Mouse (Mus musculus) lung, postnatal 0 days (tissue): ENCODE measurements at regions not wholly inside any gene's neighbourhood (a gene's known extent, or its start where the extent isn't known, plus 50 kb on each side); places are given as distances from the start of the nearest gene placed in this dataset.

Experiments
- ATAC-seq: fragments of 200-750 bp; cut with Nextera tagmentation; 2 replicates; pipeline ENCODE4 v1.8.0; 2017; ENCODE audit warnings: moderate library complexity
- DNase-seq: peaks from one replicate; pipeline ENCODE4 v3.0.0-alpha.2; 2016; ENCODE audit warnings: low spot score
- H3K27ac ChIP-seq: fragments of 300-500 bp; sonication (generic); 2 replicates; pipeline ENCODE4 v1.5.1; 2014; ENCODE audit warnings: antibody characterized with exemption, mild to moderate bottlenecking, low read length, mixed read lengths
- H3K27me3 ChIP-seq: fragments of 300-500 bp; sonication (generic); replicated peaks from 2 replicates; pipeline ENCODE4 v1.6.1; 2014; ENCODE audit warnings: low read length, mixed read lengths; ENCODE audit not compliant: insufficient read depth
- H3K36me3 ChIP-seq: fragments of 300-500 bp; sonication (generic); 2 replicates; pipeline ENCODE4 v1.6.1; 2014; ENCODE audit warnings: low read length, mixed read lengths; ENCODE audit not compliant: insufficient read depth
- H3K4me1 ChIP-seq: fragments of 300-500 bp; sonication (generic); 2 replicates; pipeline ENCODE4 v1.6.1; 2014; ENCODE audit warnings: antibody characterized with exemption, low read depth, low read length, mixed read lengths; ENCODE audit not compliant: insufficient read depth
- H3K4me2 ChIP-seq: fragments of 300-500 bp; sonication (generic); replicated peaks from 2 replicates; pipeline ENCODE4 v1.6.1; 2014; ENCODE audit warnings: low read depth, mild to moderate bottlenecking, low read length, moderate library complexity, mixed read lengths
- H3K4me3 ChIP-seq: fragments of 300-500 bp; sonication (generic); 2 replicates; pipeline ENCODE4 v1.5.1; 2014; ENCODE audit warnings: low read depth, low read length
- H3K9ac ChIP-seq: fragments of 300-500 bp; sonication (generic); replicated peaks from 2 replicates; pipeline ENCODE4 v1.6.1; 2014; ENCODE audit warnings: low read depth, mild to moderate bottlenecking
- H3K9me3 ChIP-seq: fragments of 300-500 bp; sonication (generic); 2 replicates; pipeline ENCODE4 v1.6.1; 2016; ENCODE audit warnings: low read length, mixed read lengths
- CTCF ChIP-seq: IDR thresholded peaks from 2 replicates; pipeline ENCODE4 v1.5.1; 2016; ENCODE audit warnings: antibody characterized with exemption, mild to moderate bottlenecking
- EP300 ChIP-seq: IDR thresholded peaks from 2 replicates; pipeline ENCODE4 v1.6.1; 2016; ENCODE audit warnings: antibody characterized with exemption, mild to moderate bottlenecking, control low read depth
- WGBS: fragments of 180-500 bp; shearing (Covaris S2); extraction: QIAGEN DNeasy Blood & Tissue Kit; methylation state at CpG from one replicate; pipeline ENCODE4 v1.1.7; 2014; 5-methylcytosine and 5-hydroxymethylcytosine counted together

GRCm38 (mm10) chr3:102335146-102335545 lies 130.7 kb upstream of the Vangl1 start:
- H3K9me3 ChIP-seq: no peaks in the 10 kb centered on the region
- H3K27me3 ChIP-seq: no peaks in the 10 kb centered on the region
- DNase-seq (peak; percentile 32), ATAC-seq (no peak)
- no peaks in the 10 kb centered on the region for H3K36me3 ChIP-seq
- no peak overlapping the region for H3K9ac ChIP-seq
- WGBS: 72% methylated on average over 3 of the region's 3 CpGs
- TF ChIP-seq EP300 (no peak), CTCF (peak; percentile 82)
- no peak overlapping the region for H3K27ac ChIP-seq
- no peak overlapping the region for H3K4me3 ChIP-seq
- H3K4me2 ChIP-seq: no peak overlapping the region
- H3K4me1 ChIP-seq: no peaks in the 10 kb centered on the region

- no peak overlapping the region for H3K4me2 ChIP-seq
- 54% methylated on average over 3 of the region's 3 CpGs for WGBS
- DNase-seq (no peak), ATAC-seq (no peak)
- H3K36me3 ChIP-seq: no peaks in the 10 kb centered on the region
- TF ChIP-seq EP300: no peak
- no peaks in the 10 kb centered on the region for H3K9me3 ChIP-seq
- no peak overlapping the region for H3K4me3 ChIP-seq
- H3K27ac ChIP-seq: no peak overlapping the region
- no peaks in the 10 kb centered on the region for H3K4me1 ChIP-seq
- H3K27me3 ChIP-seq: no peaks in the 10 kb centered on the region
- no peak overlapping the region for H3K9ac ChIP-seq
These were observed 127.7 kb upstream of the Vangl1 start for GRCm38 (mm10) chr3:102332221-102332620.

GRCm38 (mm10) chr3:102319331-102319730 lies 114.8 kb upstream of the Vangl1 start:
- ATAC-seq (no peak), DNase-seq (no peak)
- Histone ChIP-seq H3K4me2 (no peak overlapping the region), H3K27me3 (no peaks in the 10 kb centered on the region; the same call in 1 of the 2 replicates), H3K4me3 (no peak overlapping the region), H3K27ac (no peak overlapping the region), H3K36me3 (no peaks in the 10 kb centered on the region), H3K9me3 (no peaks in the 10 kb centered on the region), H3K9ac (no peak overlapping the region), H3K4me1 (no peaks in the 10 kb centered on the region)
- TF ChIP-seq EP300 (no peak), CTCF (no peak)
- 77% methylated on average over 3 of the region's 3 CpGs for WGBS

GRCm38 (mm10) chr3:102316151-102316550 lies 111.7 kb upstream of the Vangl1 start:
- DNase-seq (no peak), ATAC-seq (no peak)
- no peaks in the 10 kb centered on the region for H3K36me3 ChIP-seq
- no peaks in the 10 kb centered on the region for H3K9me3 ChIP-seq
- H3K4me2 ChIP-seq: no peak overlapping the region
- H3K27ac ChIP-seq: no peak overlapping the region
- TF ChIP-seq EP300 (no peak), CTCF (no peak)
- no peaks in the 10 kb centered on the region; the same call in 1 of the 2 replicates for H3K27me3 ChIP-seq
- H3K4me1 ChIP-seq: no peaks in the 10 kb centered on the region
- WGBS: 81% methylated on average over 3 of the region's 3 CpGs
- no peak overlapping the region for H3K9ac ChIP-seq
- H3K4me3 ChIP-seq: no peak overlapping the region

GRCm38 (mm10) chr3:102311482-102312225 lies 107.2 kb upstream of the Vangl1 start:
- no peak overlapping the region for H3K4me2 ChIP-seq
- peaks cover 3% of the 10 kb centered on the region; the same call in 1 of the 2 replicates for H3K27me3 ChIP-seq
- H3K9me3 ChIP-seq: no peaks in the 10 kb centered on the region
- TF ChIP-seq EP300 (no peak), CTCF (no peak)
- no peaks in the 10 kb centered on the region for H3K4me1 ChIP-seq
- H3K4me3 ChIP-seq: no peak overlapping the region
- no peaks in the 10 kb centered on the region for H3K36me3 ChIP-seq
- ATAC-seq: no peak
- WGBS: 39% methylated on average over 15 of the region's 15 CpGs
- DNase-seq: peak; percentile 38
- H3K27ac ChIP-seq: no peak overlapping the region
- H3K9ac ChIP-seq: no peak overlapping the region

- H3K27me3 ChIP-seq: 0 out of 2 replicates have a peak, but pooled peaks cover 3% of the 10 kb centered on the region
- ATAC-seq (no peak; the same call in 1 of the 2 replicates), DNase-seq (peak; percentile 36)
- no peaks in the 10 kb centered on the region for H3K36me3 ChIP-seq
- H3K4me3 ChIP-seq: no peak overlapping the region
- no peak overlapping the region for H3K9ac ChIP-seq
- no peaks in the 10 kb centered on the region for H3K4me1 ChIP-seq
- 54% methylated on average over 9 of the region's 9 CpGs for WGBS
- H3K9me3 ChIP-seq: no peaks in the 10 kb centered on the region
- H3K4me2 ChIP-seq: no peak overlapping the region
- H3K27ac ChIP-seq: no peak overlapping the region
- TF ChIP-seq EP300 (no peak), CTCF (no peak)
These were observed 105.8 kb upstream of the Vangl1 start for GRCm38 (mm10) chr3:102310243-102310642.
